Mouse (Mus musculus) testis, adult 2 months (tissue): ENCODE results near the gene Smg7.

Experiments used
- CTCF ChIP-seq: fragments of 200-500 bp; IDR thresholded peaks from 2 replicates; pipeline ENCODE4 v1.5.1; 2012; ENCODE audit warnings: low read depth, mild to moderate bottlenecking, inconsistent platforms, low read length, moderate library complexity; ENCODE audit not compliant: control insufficient read depth, insufficient read depth, insufficient replicate concordance
- POLR2A ChIP-seq: fragments of 200-500 bp; IDR thresholded peaks from 2 replicates; pipeline ENCODE4 v1.6.1; 2012; ENCODE audit warnings: low read depth, mild to moderate bottlenecking, inconsistent platforms, low read length, moderate library complexity; ENCODE audit not compliant: control insufficient read depth

GRCm38 (mm10) chr1:152826446-152826845, 76.0 kb downstream of the Smg7 start:
- TF ChIP-seq POLR2A (no peak), CTCF (no peak)
